Mouse (Mus musculus) kidney, adult 2 months (tissue): ENCODE results near the gene Gldn. TPM values are rescaled to one million over a fixed set of nuclear protein-coding genes. Genes with fewer than 3 reads are reported as not detected.

Experiments used
- DNase-seq: peaks from one replicate; pipeline ENCODE4 v3.0.0; 2021
- H3K27ac ChIP-seq: fragments of 200-500 bp; 2 replicates; pipeline ENCODE4 v1.5.1; 2012; ENCODE audit warnings: low read depth, low read length, control low read depth, inconsistent platforms; ENCODE audit not compliant: insufficient read depth
- H3K27me3 ChIP-seq: fragments of 200-500 bp; replicated peaks from 2 replicates; pipeline ENCODE4 v1.6.1; 2012; ENCODE audit warnings: mild to moderate bottlenecking, moderate library complexity, low read length, inconsistent platforms; ENCODE audit not compliant: control insufficient read depth, insufficient read depth
- H3K36me3 ChIP-seq: fragments of 200-500 bp; 2 replicates; pipeline ENCODE4 v1.6.1; 2012; ENCODE audit warnings: mild to moderate bottlenecking, moderate library complexity, low read length, inconsistent platforms; ENCODE audit not compliant: control insufficient read depth, insufficient read depth
- H3K4me1 ChIP-seq: fragments of 200-500 bp; 2 replicates; pipeline ENCODE4 v1.6.1; 2011; ENCODE audit warnings: low read length; ENCODE audit not compliant: control insufficient read depth, insufficient read depth
- H3K4me3 ChIP-seq: fragments of 200-500 bp; 2 replicates; pipeline ENCODE4 v1.5.1; 2011; ENCODE audit warnings: mild to moderate bottlenecking, low read depth, low read length, control low read depth; ENCODE audit not compliant: insufficient read depth
- CTCF ChIP-seq: fragments of 200-500 bp; conservative IDR thresholded peaks from 2 replicates; pipeline ENCODE4 v1.5.1; 2011; ENCODE audit warnings: low read depth, mild to moderate bottlenecking, control low read depth, low read length, moderate library complexity, mixed read lengths; ENCODE audit not compliant: insufficient read depth, insufficient read length
- POLR2A ChIP-seq: fragments of 200-500 bp; IDR thresholded peaks from one replicate; pipeline ENCODE4 v1.6.1; 2011; ENCODE audit warnings: low read depth, low read length, control low read depth
- WGBS: fragments of 180-500 bp; shearing (Covaris S2); methylation state at CpG from one replicate; pipeline ENCODE4 v1.1.7; 2018; 5-methylcytosine and 5-hydroxymethylcytosine counted together
- polyA plus RNA-seq: library from polyadenylated mRNA; depleted of rRNA; stranded (reverse); fragments of >200 nt; gene quantifications from 2 replicates; pipeline ENCODE4 v1.2.3, GENCODE M21; 2012; rRNA removed

Gene Gldn
- polyA plus RNA-seq, 1 experiment, result 0.17 TPM

GRCm38 (mm10) chr9:54323456-54323855 lies 37.2 kb downstream of the Gldn start:
- DNase-seq, result peak; percentile 11
- no peaks in the 10 kb centered on the region for H3K27me3 ChIP-seq
- H3K36me3 ChIP-seq, result no peaks in the 10 kb centered on the region
- WGBS, result 35% methylated on average over 8 of the region's 8 CpGs
- H3K4me3 ChIP-seq, result no peak overlapping the region
- no peaks in the 10 kb centered on the region for H3K4me1 ChIP-seq
- no peak overlapping the region for H3K27ac ChIP-seq
- TF ChIP-seq CTCF (peak; percentile 64), POLR2A (no peak)

- WGBS, result 89% methylated on average over 7 of the region's 7 CpGs
These were observed 42.9 kb downstream of the Gldn start for GRCm38 (mm10) chr9:54329201-54329600.

GRCm38 (mm10) chr9:54335582-54335981 lies 49.3 kb downstream of the Gldn start:
- H3K4me3 ChIP-seq, result no peak overlapping the region
- H3K36me3 ChIP-seq, result no peaks in the 10 kb centered on the region
- no peaks in the 10 kb centered on the region for H3K27me3 ChIP-seq
- TF ChIP-seq CTCF, result no peak
- TF ChIP-seq POLR2A, result no peak
- no peak for DNase-seq
- H3K27ac ChIP-seq, result no peak overlapping the region
- WGBS, result 58% methylated on average over 12 of the region's 12 CpGs
- no peaks in the 10 kb centered on the region for H3K4me1 ChIP-seq

More at GRCm38 (mm10) chr9:54329201-54329600, 42.9 kb downstream of the Gldn start:
- Histone ChIP-seq H3K27ac (no peak overlapping the region), H3K27me3 (no peaks in the 10 kb centered on the region), H3K4me1 (no peaks in the 10 kb centered on the region), H3K4me3 (no peak overlapping the region), H3K36me3 (no peaks in the 10 kb centered on the region)
- DNase-seq, result no peak
- TF ChIP-seq CTCF (no peak), POLR2A (no peak)

- Histone ChIP-seq H3K36me3 (no peaks in the 10 kb centered on the region), H3K4me1 (no peaks in the 10 kb centered on the region), H3K4me3 (no peak overlapping the region), H3K27me3 (no peaks in the 10 kb centered on the region), H3K27ac (no peak overlapping the region)
- 48% methylated on average over 6 of the region's 6 CpGs for WGBS
- DNase-seq, result peak; percentile 33
- TF ChIP-seq POLR2A, result no peak
- TF ChIP-seq CTCF, result peak; percentile 73
These were observed 50.4 kb downstream of the Gldn start for GRCm38 (mm10) chr9:54336532-54337144.

GRCm38 (mm10) chr9:54342026-54342425 lies 55.7 kb downstream of the Gldn start:
- no peaks in the 10 kb centered on the region for H3K4me1 ChIP-seq
- no peaks in the 10 kb centered on the region for H3K36me3 ChIP-seq
- H3K4me3 ChIP-seq, result no peak overlapping the region
- WGBS, result 68% methylated on average over 7 of the region's 7 CpGs
- H3K27ac ChIP-seq, result no peak overlapping the region
- no peaks in the 10 kb centered on the region for H3K27me3 ChIP-seq
- TF ChIP-seq POLR2A, result no peak
- no peak for TF ChIP-seq CTCF
- DNase-seq, result no peak

GRCm38 (mm10) chr9:54356756-54357155 lies 70.5 kb downstream of the Gldn start:
- H3K27me3 ChIP-seq, result no peaks in the 10 kb centered on the region
- WGBS, result 97% methylated on average over 8 of the region's 8 CpGs

More at GRCm38 (mm10) chr9:54356756-54357155, 70.5 kb downstream of the Gldn start:
- no peak overlapping the region for H3K4me3 ChIP-seq
- DNase-seq, result no peak
- H3K4me1 ChIP-seq, result no peaks in the 10 kb centered on the region
- H3K36me3 ChIP-seq, result no peaks in the 10 kb centered on the region
- no peak overlapping the region for H3K27ac ChIP-seq
- TF ChIP-seq POLR2A, result no peak
- TF ChIP-seq CTCF, result no peak

Other genes starting within 250 kb of the Gldn start
- gene Tnfaip8l3, start 218.1 kb upstream of the Gldn start, polyA plus RNA-seq, result 0.11 and 0.14 TPM in 2 replicates
- not detected in 2 replicates for gene Cyp19a1, start 18.4 kb upstream of the Gldn start, polyA plus RNA-seq
- gene Dmxl2, start 215.1 kb downstream of the Gldn start, polyA plus RNA-seq, result 8.9 and 10.4 TPM in 2 replicates